Mouse (Mus musculus) R1 (cell line): ENCODE measurements at regions not wholly inside any gene's neighbourhood (a gene's known extent, or its start where the extent isn't known, plus 50 kb on each side); places are given as distances from the start of the nearest gene placed in this dataset.

Experiments used
- DNase-seq: peaks from one replicate; pipeline ENCODE4 v3.0.0-alpha.2; 2018; ENCODE audit warnings: low read depth, low spot score

DNA sequence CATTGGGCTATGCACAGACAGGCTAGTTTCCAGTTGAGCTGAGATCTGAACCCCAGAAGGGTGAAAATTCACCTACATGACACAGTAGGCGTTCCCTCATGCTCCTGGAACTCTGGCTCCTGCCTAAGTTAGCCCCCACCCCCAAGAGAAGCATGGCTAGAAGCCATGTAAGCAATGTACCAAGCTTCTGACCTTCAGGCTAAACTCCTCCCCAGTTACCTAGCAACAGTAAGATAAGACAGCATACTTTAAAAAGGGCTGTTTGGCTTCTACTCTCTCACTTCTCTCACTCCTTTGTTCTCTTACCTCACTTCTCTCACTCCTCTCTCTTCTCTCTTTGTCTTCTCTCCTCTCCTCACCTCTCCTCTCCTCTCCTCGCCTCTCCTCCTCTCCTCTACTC lies 629.7 kb upstream of the Prmt6 start:
- DNase-seq: peak; percentile 4

DNA sequence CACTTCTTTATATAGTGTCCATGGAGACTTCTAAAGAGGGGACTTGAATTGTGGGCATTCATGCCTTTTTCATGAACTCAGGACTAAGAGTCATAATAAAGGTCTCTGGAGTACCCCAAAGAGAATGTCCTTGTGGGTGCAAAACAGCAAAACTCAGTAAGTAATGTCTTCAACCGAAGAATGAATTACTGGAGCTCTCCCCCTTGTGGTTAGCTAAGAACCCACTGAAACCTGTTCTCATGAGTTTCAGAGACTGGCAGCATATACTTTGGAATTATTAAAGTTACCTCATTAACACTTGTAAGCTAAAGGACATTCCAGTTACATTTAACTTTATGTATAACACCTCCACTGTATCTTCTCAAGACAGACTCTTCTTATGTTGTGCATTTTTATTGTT lies 615.2 kb upstream of the Prmt6 start:
- DNase-seq: no peak

DNA sequence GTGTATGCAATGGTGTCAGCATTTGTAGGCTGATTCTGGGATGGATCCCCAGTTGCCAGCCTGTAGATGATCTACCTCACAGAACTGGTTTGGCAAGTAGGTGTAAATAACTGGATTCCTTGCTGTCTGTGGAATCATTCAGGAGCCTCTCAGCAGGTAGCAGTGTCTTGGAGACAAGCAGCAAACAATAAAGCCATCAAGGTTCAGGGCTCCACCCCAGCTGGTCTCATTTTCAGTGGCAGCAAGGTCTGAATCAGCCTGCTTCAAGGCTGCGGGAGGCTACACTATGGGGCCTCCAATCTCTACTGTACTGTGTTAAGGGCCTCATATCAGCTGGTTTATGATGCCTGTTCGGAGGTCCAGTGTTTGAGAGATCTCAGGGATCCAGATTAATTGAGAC lies 596.4 kb upstream of the Prmt6 start:
- DNase-seq: peak; percentile 80

DNA sequence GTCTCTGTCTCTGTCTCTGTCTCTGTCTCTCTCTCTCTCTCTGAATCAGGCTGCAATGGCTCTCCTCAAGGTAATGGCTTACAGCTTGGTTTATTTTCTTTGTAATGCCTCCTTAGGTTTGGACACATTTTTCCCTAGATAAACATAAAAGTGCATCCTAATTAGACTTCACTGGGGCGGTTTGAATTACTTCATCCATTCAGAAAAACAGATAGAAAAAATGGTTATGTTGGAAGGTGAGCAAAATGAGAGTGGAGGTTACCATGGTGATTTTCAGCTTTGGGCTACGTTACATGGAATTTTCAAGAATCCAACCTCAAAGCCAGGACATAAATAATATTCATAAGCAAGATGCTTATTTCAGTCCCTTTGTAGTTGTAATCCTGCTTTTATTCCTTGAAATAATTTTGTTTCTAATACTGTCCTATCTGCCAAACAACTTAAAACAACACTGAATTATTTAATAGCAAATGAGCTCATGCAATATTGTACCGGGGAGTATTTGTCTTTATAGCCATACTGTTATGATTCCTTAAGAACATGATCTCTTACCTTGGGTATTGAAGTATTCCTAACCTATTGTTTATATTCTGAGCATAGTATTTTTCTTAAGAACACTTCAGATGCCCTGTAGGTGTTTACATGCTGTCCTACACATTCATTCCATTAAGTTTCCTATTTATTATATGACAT lies 570.1 kb upstream of the Prmt6 start:
- DNase-seq: no peak

DNA sequence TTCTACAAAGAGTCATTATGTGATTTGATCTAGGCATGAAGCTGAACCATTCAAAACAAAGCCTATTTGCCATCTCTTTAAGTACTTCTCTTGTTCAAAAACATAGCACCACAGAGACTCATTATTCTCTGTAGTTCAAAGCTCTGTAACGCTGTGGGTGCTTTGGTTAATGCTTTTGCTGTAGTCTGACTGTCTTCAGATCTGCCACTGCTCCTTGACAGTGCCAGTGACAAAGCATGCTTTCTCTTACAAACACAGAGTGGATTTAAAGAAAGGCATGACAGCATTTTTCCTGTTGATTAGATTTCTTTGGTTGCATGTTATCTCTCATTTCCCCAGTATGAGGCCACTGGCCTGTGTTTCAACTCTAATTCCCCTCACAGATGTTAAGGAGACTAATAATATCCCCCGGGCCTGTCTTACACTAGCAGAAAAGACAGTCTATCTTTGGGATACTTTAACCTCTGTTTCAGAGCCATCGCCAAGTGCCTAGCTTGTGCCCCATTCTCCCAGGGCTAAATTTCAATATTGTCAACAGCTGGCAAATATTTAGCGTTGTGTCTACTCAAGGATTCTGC lies 538.3 kb upstream of the Prmt6 start:
- no peak for DNase-seq

DNA sequence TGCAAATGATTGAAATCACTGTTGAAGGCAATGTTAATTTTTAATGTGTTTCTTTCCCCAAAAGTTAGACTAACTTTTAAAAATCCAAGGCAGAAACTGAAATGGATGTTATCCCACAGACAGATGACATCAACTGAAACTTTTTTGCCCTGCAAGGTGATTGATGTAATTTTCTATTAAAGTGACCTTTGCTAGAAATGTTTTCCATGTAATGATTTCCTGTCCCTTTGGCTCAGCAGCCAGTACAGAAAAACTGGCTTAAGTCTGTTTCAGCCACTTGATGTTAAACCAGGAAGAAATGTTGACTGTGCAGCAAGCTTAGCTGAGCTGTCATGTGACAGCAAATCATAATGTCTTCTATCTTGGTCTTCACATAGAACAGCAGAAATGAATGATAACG lies 504.5 kb upstream of the Prmt6 start:
- no peak for DNase-seq

DNA sequence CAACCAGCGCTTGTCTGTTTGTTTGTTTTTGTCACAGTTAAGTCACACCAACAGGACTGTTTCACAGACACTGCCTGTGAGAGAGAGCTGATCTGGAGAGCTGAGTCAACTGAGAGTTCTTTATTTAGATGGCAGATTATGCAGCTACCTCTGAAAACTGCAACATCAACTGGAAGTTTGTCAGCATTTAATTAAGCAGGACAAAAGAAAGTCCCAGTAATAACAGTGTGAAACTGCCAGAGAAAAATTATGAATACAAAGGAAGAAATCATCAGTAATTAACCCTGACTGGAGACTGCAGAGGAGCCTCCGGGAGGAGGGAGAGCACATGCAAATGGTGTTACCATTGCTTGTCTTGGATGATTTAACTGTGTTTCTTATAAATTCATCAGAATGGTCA lies 495.5 kb upstream of the Prmt6 start:
- no peak for DNase-seq

DNA sequence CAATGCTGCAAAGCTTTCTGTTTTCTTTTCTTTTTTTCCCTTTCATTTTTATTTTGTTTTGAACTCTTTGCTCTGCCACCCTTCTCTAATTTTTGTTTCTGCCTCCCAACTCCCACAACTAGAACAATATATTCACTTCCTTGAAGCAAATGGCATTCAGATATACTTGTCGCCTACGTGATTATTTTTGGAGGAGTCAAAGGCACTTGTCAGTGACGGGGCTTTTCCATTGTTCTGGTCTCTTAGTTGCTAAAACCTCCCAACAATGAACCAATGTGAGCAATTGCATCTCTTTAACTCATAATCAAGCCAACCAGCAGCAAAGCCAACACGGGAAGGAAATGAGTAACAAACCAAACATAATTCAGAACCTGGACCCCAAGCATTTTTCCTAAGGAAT lies 449.3 kb upstream of the Prmt6 start:
- DNase-seq: no peak

DNA sequence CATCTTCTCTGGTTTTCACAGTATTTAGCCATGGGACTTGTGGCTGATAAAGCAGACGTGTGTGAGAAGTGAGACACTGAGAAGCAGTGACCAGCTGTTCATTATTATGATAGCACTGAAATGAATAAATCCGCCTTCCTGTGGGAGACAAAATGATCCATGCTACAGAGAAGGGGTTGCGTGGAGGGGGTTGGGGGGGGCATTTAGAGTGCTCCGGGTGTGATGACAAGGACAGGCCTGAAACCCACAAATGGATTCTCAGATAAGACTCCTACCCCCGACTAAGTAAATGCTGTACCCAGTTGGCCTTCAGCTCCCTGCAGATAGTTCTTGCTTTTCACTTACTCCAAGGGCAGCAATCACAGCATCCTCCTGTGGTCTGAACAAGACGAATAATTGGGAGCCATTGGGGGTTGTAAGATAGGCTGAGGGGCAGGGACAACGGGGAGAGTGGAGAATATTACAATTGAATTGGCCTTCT lies 416.8 kb upstream of the Prmt6 start:
- no peak for DNase-seq

DNA sequence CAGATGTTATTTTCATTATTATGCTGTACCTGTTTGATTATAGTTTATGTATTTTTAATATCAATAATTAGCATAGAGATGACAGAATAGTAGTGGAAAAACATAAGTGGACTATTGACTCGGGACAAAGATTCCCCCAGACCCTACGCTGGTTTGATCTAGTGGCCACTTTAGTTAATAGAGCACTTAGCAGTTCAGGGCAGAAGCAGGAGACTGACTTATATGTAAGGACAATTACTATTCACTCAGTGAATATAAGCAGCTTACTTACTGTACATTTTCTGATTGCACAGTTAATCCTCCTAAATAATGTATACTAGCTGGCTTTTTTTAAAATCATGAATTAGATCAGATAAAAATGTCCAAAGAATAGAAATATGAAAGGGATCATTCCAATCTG lies 416.2 kb upstream of the Prmt6 start:
- DNase-seq: no peak

DNA sequence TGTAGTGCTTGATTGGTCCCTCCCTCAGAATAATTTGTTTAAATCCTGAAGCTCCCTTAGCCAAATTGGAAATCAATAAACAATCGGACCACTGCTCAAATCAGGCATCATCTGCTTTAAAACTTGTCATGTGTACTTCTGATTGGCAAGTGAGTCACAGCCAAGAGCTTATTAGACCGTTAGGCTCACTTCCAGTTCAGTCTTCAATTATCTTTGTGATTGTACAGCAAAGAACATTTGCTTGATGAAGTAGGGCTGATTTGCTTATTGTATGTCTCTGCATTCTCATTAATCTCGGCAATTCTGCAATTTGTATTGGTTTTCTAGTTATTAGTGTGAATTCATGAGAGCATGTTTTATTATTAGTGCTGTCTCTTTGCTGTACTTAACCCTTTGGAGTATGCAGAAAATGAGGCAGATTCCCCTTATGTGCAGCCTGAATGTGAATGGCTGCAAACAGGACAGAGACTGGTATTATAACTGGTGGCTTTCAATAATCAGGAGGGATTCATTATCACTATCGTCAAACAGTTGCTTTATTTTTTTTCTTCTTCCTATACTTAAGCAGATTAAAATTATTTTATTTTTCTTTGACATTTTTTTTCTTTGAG lies 406.8 kb upstream of the Prmt6 start:
- DNase-seq: no peak

DNA sequence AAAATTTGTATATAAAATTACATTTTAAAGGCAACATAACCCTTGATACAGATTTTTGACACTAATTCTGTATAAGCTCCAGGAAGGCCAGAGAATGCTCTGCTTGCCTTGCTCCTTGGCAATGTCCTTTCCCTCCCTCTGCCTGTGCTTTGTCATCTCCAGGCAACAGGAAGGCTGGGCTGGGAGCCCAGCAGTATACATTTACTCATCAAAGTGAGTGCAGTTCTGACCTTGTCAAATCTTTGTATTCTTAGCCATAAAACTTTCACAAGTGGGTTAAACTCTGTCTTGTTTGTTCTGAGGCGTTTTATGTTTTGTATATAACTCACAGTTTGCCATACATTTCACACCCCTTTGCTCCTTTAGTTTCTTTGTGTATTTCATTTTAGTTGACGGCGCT lies 375.5 kb upstream of the Prmt6 start:
- no peak for DNase-seq

DNA sequence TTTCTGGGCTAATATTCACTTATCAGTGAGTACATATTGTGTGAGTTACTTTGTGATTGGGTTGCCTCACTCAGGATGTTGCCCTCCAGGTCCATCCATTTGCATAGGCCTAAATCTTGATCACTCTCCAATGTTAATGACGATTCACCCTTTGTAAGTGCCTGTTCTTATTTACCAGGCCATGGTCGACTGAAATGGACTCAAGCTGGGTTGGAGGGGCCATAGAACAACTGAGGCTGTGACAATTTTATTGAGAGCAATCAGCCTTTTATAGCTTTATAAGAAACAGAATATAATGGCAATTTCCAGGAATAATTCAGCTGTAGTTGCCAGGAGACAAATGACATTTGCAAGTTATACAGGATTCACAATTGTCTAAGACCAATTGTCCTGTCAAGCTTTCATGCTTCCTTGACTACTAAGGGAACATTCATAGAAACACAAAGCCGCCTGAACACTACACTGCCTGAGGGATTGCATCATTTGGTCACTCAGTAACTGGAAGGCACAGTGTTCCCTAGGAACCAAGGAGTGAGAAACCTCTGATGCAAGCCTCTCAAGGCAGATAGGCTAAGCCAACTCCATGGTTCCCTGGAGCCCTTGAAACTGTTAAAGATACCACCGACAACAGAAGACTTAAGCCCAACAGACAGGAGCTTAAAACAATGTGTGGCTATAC lies 348.5 kb upstream of the Prmt6 start:
- DNase-seq: no peak

DNA sequence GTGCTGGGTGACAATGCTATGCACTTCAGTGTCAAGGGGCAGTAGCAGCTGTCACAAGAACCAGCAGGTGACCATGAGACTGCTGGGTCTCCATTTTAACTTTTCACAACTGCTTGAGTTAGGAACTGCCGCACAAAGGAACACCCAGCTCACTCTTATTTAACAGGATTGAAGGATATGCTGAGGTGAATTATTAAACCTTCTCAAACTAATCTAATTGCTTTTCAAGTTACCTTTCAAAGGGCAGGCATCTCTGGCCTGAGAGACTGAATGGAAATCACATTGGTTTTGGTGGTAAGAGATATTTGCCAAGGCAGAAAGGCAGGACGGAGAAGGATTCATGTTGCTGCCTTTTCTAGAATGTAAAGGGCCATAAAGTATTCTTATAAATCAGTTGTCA lies 332.0 kb upstream of the Prmt6 start:
- DNase-seq: no peak

DNA sequence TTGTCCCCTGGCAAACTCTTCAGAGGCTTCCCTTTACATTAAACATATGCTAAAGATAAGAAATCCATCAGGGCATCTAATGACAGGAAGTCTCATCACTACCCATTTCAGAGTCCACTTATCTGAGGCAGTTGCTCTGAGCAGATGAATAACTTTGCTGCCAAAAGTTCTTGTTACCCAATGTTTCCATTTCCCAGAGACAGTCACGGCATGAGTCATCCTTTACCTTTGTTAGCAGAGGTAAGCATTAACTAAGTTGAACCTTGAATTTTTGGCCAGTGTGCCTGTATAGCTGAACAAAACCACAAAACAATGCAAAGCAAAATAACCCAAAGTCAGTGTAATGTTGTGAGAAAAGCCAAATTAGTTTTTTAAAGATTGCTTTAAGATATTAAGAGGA lies 328.5 kb upstream of the Prmt6 start:
- DNase-seq: no peak

DNA sequence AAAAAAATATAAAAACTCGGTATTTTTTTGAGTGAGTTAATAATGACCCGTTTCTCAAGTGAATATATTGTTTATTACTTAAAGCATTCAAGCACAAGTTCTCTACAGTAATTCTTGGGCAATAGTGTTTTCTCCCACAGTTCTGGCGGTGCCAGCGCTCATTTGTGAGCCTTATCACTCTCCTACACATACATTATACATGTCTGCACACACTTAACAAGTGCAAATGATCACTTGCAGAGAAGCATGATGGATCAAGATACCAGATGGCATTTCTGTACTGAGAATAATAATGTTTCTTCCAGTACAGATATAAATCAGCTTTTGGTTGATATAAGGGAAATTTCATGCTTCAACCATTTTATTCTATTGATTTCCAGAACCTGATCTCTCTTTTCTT lies 316.4 kb upstream of the Prmt6 start:
- no peak for DNase-seq

DNA sequence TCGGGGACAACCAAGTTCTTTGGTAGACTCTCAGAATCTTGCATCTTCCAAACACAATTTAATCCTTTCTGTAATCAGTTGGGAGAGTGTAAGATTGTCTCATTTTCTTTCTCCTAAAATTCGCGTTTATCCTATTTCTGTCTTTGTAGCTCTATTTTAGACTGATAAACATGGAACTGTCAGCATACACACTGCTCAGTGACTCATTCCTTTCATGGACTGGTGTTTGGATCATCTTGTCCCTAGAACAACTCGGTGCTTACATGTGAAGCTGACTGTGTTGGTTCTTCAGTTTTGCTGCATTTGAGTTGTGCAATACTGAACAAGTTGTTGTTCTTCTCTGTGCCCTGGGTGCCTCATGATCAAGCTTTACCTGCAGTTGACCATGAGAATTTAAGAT lies 296.5 kb upstream of the Prmt6 start:
- DNase-seq: no peak

DNA sequence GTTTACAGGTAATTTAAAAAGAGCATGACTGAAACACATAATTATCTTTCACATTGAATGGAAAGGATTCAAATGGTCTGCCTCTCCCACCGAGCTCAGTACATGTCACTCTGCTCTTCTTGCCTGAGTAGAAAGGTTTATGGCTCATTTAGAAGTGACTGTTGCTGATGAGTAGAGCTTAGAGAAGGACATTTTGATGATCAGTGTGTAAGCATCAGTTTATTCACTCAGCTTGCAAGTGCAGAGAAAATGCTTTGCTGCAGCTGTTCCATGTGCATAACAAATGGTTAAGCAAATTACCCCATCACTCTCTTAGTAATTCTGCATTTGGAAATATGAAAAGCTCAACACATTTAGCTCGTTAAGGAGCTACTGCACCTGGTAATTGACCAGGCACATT lies 287.5 kb upstream of the Prmt6 start:
- DNase-seq: no peak
